Mouse (Mus musculus): ENCODE measurements around the gene Capn2.

GRCm38 (mm10) chr1:182511073-182511472 lies 6.3 kb downstream of the Capn2 start:
- TF ChIP-seq CTCF (IDR thresholded peaks at IDR 0.05; ENCODE audit: low read depth, low read length) (peak; percentile 6; the same call in 1 of the 2 replicates), POLR2A (IDR thresholded peaks at IDR 0.05; ENCODE audit: borderline replicate concordance, low read depth, low read length) (no peak)

All from bone marrow macrophage, adult 2 months (primary cell).